Mouse (Mus musculus) thymus, adult 2 months (tissue): Measurements from ENCODE around the gene Abcc3. TPM values are rescaled to one million over a fixed set of nuclear protein-coding genes. Genes with fewer than 3 reads are reported as not detected.
"Not testable (repeated sequence)": the region's sequence is repeated elsewhere in the genome, so short reads cannot be mapped to it uniquely, and the experiment has no call there.

Experiments used
- DNase-seq: peaks from one replicate; pipeline ENCODE4 v3.0.0; 2021
- H3K27ac ChIP-seq: fragments of 200-500 bp; 2 replicates; pipeline ENCODE4 v1.5.1; 2012; ENCODE audit warnings: low read length, control low read depth; ENCODE audit not compliant: control insufficient read depth, insufficient read depth
- H3K27me3 ChIP-seq: fragments of 200-500 bp; 2 replicates; pipeline ENCODE4 v1.6.1; 2012; ENCODE audit warnings: mild to moderate bottlenecking, low read length, moderate library complexity, mixed read lengths; ENCODE audit not compliant: control insufficient read depth, insufficient read depth
- H3K36me3 ChIP-seq: fragments of 200-500 bp; 2 replicates; pipeline ENCODE4 v1.6.1; 2012; ENCODE audit warnings: mild to moderate bottlenecking, low read length, moderate library complexity; ENCODE audit not compliant: control insufficient read depth, insufficient read depth
- H3K4me1 ChIP-seq: fragments of 200-500 bp; replicated peaks from 2 replicates; pipeline ENCODE4 v1.6.1; 2012; ENCODE audit warnings: low read length; ENCODE audit not compliant: control insufficient read depth, insufficient read depth
- H3K4me3 ChIP-seq: fragments of 200-500 bp; 2 replicates; pipeline ENCODE4 v1.5.1; 2012; ENCODE audit warnings: mild to moderate bottlenecking, low read length, control low read depth, moderate library complexity; ENCODE audit not compliant: control insufficient read depth, insufficient read depth
- CTCF ChIP-seq: fragments of 200-500 bp; IDR thresholded peaks from 2 replicates; pipeline ENCODE4 v1.5.1; 2012; ENCODE audit warnings: mild to moderate bottlenecking, control low read depth, low read length, moderate library complexity, borderline replicate concordance; ENCODE audit not compliant: control insufficient read depth, poor library complexity, insufficient read depth; ENCODE audit errors: extremely low read depth
- POLR2A ChIP-seq: fragments of 200-500 bp; IDR thresholded peaks from 2 replicates; pipeline ENCODE4 v1.6.1; 2012; ENCODE audit warnings: mild to moderate bottlenecking, low read length, control low read depth, moderate library complexity; ENCODE audit not compliant: control insufficient read depth, poor library complexity, insufficient read depth; ENCODE audit errors: extremely low read depth
- WGBS: fragments of 180-500 bp; shearing (Covaris S2); methylation state at CpG from one replicate; pipeline ENCODE4 v1.1.7; 2018; 5-methylcytosine and 5-hydroxymethylcytosine counted together
- polyA plus RNA-seq: library from polyadenylated mRNA; depleted of rRNA; stranded (reverse); fragments of >200 nt; gene quantifications from 2 replicates; pipeline ENCODE4 v1.2.3, GENCODE M21; 2012

The Abcc3 gene
- polyA plus RNA-seq, 1 experiment, result 21.5 TPM

- 75% methylated on average over 5 of the region's 5 CpGs for WGBS
- H3K36me3 ChIP-seq, result no peaks in the 10 kb centered on the region
- DNase-seq, result no peak
- no peak overlapping the region for H3K27ac ChIP-seq
- peaks cover 7% of the 10 kb centered on the region; the same call in 1 of the 2 replicates for H3K4me1 ChIP-seq
- no peaks in the 10 kb centered on the region for H3K27me3 ChIP-seq
- no peak for TF ChIP-seq POLR2A
- no peak for TF ChIP-seq CTCF
- no peak overlapping the region for H3K4me3 ChIP-seq
These were observed 11.4 kb upstream of the Abcc3 start for GRCm38 (mm10) chr11:94404178-94404577.

- Histone ChIP-seq H3K36me3 (no peaks in the 10 kb centered on the region), H3K27me3 (no peaks in the 10 kb centered on the region), H3K27ac (no peak overlapping the region), H3K4me1 (peaks cover 7% of the 10 kb centered on the region; the same call in 1 of the 2 replicates), H3K4me3 (no peak overlapping the region)
- no peak for DNase-seq
- WGBS, result 92% methylated on average over 10 of the region's 10 CpGs
- TF ChIP-seq POLR2A (no peak), CTCF (no peak)
These were observed 11.0 kb upstream of the Abcc3 start for GRCm38 (mm10) chr11:94403757-94404156.

- TF ChIP-seq CTCF, result no peak
- TF ChIP-seq POLR2A, result no peak
- no peak for DNase-seq
- no peaks in the 10 kb centered on the region for H3K36me3 ChIP-seq
- H3K27ac ChIP-seq, result no peak overlapping the region
- 91% methylated on average over 5 of the region's 5 CpGs for WGBS
- H3K4me1 ChIP-seq, result peaks cover 3% of the 10 kb centered on the region; the same call in 1 of the 2 replicates
- H3K4me3 ChIP-seq, result no peak overlapping the region
- H3K27me3 ChIP-seq, result no peaks in the 10 kb centered on the region
These were observed 9.9 kb upstream of the Abcc3 start for GRCm38 (mm10) chr11:94402731-94403130.

DNA sequence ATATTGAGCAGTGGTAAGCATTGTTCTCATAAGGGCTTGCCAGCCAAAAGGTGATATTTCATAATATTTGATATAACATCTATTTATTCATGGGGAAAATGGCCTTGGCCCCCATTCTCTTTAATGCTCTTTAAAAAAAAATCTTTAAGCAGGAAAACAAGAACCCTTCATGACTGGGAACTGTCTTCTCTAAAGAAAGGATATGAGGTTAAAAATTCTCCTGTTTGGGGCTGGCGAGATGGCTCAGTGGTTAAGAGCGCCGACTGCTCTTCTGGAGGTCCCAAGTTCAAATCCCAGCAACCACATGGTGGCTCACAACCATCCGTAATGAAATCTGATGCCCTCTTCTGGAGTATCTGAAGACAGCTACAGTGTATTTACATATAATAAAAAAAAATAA, 9.2 kb upstream of the Abcc3 start:
- not testable (repeated sequence) for H3K27me3 ChIP-seq

DNA sequence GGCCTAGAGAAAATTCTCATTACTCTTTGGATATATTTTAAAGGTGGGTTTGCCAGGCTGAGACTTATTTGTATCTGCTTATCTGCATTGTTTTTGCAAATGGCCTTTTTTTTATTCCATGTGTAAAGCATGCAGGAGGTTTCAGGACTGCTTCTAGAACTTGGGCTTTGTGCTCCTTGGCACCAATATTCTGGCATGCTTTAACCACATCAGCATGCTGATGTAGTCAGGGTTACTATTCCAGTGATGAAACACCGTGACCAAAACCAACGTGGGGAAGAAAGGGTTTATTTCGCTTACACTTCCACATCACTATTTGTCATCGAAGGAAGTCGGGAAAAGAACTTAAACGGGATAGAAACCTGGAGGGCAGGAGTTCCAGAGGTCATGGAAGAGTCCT, 8.2 kb upstream of the Abcc3 start:
- no peaks in the 10 kb centered on the region for H3K36me3 ChIP-seq
- H3K27me3 ChIP-seq, result no peaks in the 10 kb centered on the region
- WGBS, result 86% methylated on average over 6 of the region's 6 CpGs
- no peak overlapping the region for H3K27ac ChIP-seq
- no peak for TF ChIP-seq CTCF
- no peak for TF ChIP-seq POLR2A
- H3K4me3 ChIP-seq, result no peak overlapping the region
- no peaks in the 10 kb centered on the region for H3K4me1 ChIP-seq
- no peak for DNase-seq

More for the DNA sequence above, 9.2 kb upstream of the Abcc3 start:
- H3K4me1 ChIP-seq, H3K36me3 ChIP-seq, H3K27ac ChIP-seq, H3K4me3 ChIP-seq, DNase-seq: not testable (repeated sequence)
- 92% methylated on average over 4 of the region's 4 CpGs for WGBS

GRCm38 (mm10) chr11:94394107-94394506, 1.3 kb upstream of the Abcc3 start:
- peaks cover 5% of the 10 kb centered on the region; the same call in 1 of the 2 replicates for H3K27me3 ChIP-seq
- DNase-seq, result no peak
- no peak overlapping the region for H3K27ac ChIP-seq
- H3K4me3 ChIP-seq, result no peak overlapping the region
- 90% methylated on average over 7 of the region's 7 CpGs for WGBS
- H3K36me3 ChIP-seq, result no peaks in the 10 kb centered on the region
- peaks cover 8% of the 10 kb centered on the region for H3K4me1 ChIP-seq
- TF ChIP-seq CTCF (no peak), POLR2A (no peak)

DNA sequence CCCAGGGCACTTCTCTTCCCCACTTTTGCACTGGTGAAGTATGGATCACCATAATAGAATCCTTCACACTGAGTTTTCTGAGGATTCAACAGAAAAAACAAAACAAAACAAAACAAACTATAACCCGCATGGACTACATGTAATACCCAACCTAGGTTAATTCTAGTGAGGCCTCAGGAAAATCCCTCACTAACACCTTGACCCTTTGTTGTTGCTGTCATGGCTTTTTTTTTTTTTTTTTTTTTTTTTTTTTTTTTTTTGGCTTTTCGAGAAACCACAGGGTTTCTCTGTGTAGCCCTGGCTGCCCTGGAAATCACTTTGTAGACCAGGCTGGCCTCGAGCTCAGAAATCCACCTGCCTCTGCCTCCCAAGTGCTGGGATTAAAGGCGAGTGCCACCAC, 693 bp upstream of the Abcc3 start:
- 66% methylated on average over 4 of the region's 4 CpGs for WGBS
- H3K4me1 ChIP-seq, DNase-seq, H3K27ac ChIP-seq, H3K4me3 ChIP-seq, H3K36me3 ChIP-seq, H3K27me3 ChIP-seq: not testable (repeated sequence)

- H3K4me3 ChIP-seq, result no peak overlapping the region
- TF ChIP-seq POLR2A (no peak), CTCF (no peak)
- WGBS, result 86% methylated on average over 10 of the region's 10 CpGs
- DNase-seq, result no peak
- no peak overlapping the region for H3K27ac ChIP-seq
- peaks cover 11% of the 10 kb centered on the region for H3K4me1 ChIP-seq
- no peaks in the 10 kb centered on the region for H3K36me3 ChIP-seq
- peaks cover 5% of the 10 kb centered on the region; the same call in 1 of the 2 replicates for H3K27me3 ChIP-seq
These were observed 1.1 kb downstream of the Abcc3 start for GRCm38 (mm10) chr11:94391661-94392060.
